Mouse (Mus musculus) kidney, adult 2 months (tissue): ENCODE measurements around the gene Hoxa1. TPM values are rescaled to one million over a fixed set of nuclear protein-coding genes. Genes with fewer than 3 reads are reported as not detected.

ENCODE experiments used
- DNase-seq: peaks from one replicate; pipeline ENCODE4 v3.0.0; 2021
- H3K27ac ChIP-seq: fragments of 200-500 bp; 2 replicates; pipeline ENCODE4 v1.5.1; 2012; ENCODE audit warnings: low read depth, low read length, control low read depth, inconsistent platforms; ENCODE audit not compliant: insufficient read depth
- H3K27me3 ChIP-seq: fragments of 200-500 bp; replicated peaks from 2 replicates; pipeline ENCODE4 v1.6.1; 2012; ENCODE audit warnings: mild to moderate bottlenecking, moderate library complexity, low read length, inconsistent platforms; ENCODE audit not compliant: control insufficient read depth, insufficient read depth
- H3K36me3 ChIP-seq: fragments of 200-500 bp; 2 replicates; pipeline ENCODE4 v1.6.1; 2012; ENCODE audit warnings: mild to moderate bottlenecking, moderate library complexity, low read length, inconsistent platforms; ENCODE audit not compliant: control insufficient read depth, insufficient read depth
- H3K4me1 ChIP-seq: fragments of 200-500 bp; 2 replicates; pipeline ENCODE4 v1.6.1; 2011; ENCODE audit warnings: low read length; ENCODE audit not compliant: control insufficient read depth, insufficient read depth
- H3K4me3 ChIP-seq: fragments of 200-500 bp; 2 replicates; pipeline ENCODE4 v1.5.1; 2011; ENCODE audit warnings: mild to moderate bottlenecking, low read depth, low read length, control low read depth; ENCODE audit not compliant: insufficient read depth
- CTCF ChIP-seq: fragments of 200-500 bp; conservative IDR thresholded peaks from 2 replicates; pipeline ENCODE4 v1.5.1; 2011; ENCODE audit warnings: low read depth, mild to moderate bottlenecking, control low read depth, low read length, moderate library complexity, mixed read lengths; ENCODE audit not compliant: insufficient read depth, insufficient read length
- POLR2A ChIP-seq: fragments of 200-500 bp; IDR thresholded peaks from one replicate; pipeline ENCODE4 v1.6.1; 2011; ENCODE audit warnings: low read depth, low read length, control low read depth
- WGBS: fragments of 180-500 bp; shearing (Covaris S2); methylation state at CpG from one replicate; pipeline ENCODE4 v1.1.7; 2018; 5-methylcytosine and 5-hydroxymethylcytosine counted together
- polyA plus RNA-seq: library from polyadenylated mRNA; depleted of rRNA; stranded (reverse); fragments of >200 nt; gene quantifications from 2 replicates; pipeline ENCODE4 v1.2.3, GENCODE M21; 2012

The Hoxa1 gene
- polyA plus RNA-seq, 1 experiment, result 1.3 TPM

GRCm38 (mm10) chr6:52138576-52138975 is 19.5 kb downstream of the Hoxa1 start:
- H3K36me3 ChIP-seq, result no peaks in the 10 kb centered on the region
- WGBS, result 86% methylated on average over 10 of the region's 10 CpGs
- no peak overlapping the region for H3K27ac ChIP-seq
- no peak overlapping the region for H3K4me3 ChIP-seq
- TF ChIP-seq POLR2A (no peak), CTCF (no peak)
- no peak for DNase-seq
- no peaks in the 10 kb centered on the region for H3K4me1 ChIP-seq
- H3K27me3 ChIP-seq, result no peaks in the 10 kb centered on the region

GRCm38 (mm10) chr6:52137841-52138535 is 20.1 kb downstream of the Hoxa1 start:
- WGBS, result 85% methylated on average over 9 of the region's 9 CpGs

GRCm38 (mm10) chr6:52123673-52124072 is 34.4 kb downstream of the Hoxa1 start:
- no peak overlapping the region for H3K4me3 ChIP-seq

More at GRCm38 (mm10) chr6:52137841-52138535, 20.1 kb downstream of the Hoxa1 start:
- no peaks in the 10 kb centered on the region for H3K27me3 ChIP-seq
- no peak overlapping the region for H3K27ac ChIP-seq
- no peak overlapping the region for H3K4me3 ChIP-seq
- no peak for DNase-seq
- no peak for TF ChIP-seq CTCF
- no peak for TF ChIP-seq POLR2A
- no peaks in the 10 kb centered on the region for H3K4me1 ChIP-seq
- no peaks in the 10 kb centered on the region for H3K36me3 ChIP-seq

GRCm38 (mm10) chr6:52121173-52121572 is 36.9 kb downstream of the Hoxa1 start:
- no peaks in the 10 kb centered on the region for H3K4me1 ChIP-seq
- H3K27ac ChIP-seq, result no peak overlapping the region
- H3K27me3 ChIP-seq, result no peaks in the 10 kb centered on the region
- TF ChIP-seq POLR2A, result no peak
- TF ChIP-seq CTCF, result no peak
- H3K4me3 ChIP-seq, result no peak overlapping the region
- H3K36me3 ChIP-seq, result no peaks in the 10 kb centered on the region
- no peak for DNase-seq
- 71% methylated on average over 3 of the region's 3 CpGs for WGBS

More at GRCm38 (mm10) chr6:52123673-52124072, 34.4 kb downstream of the Hoxa1 start:
- TF ChIP-seq POLR2A, result no peak
- TF ChIP-seq CTCF, result no peak
- no peaks in the 10 kb centered on the region for H3K36me3 ChIP-seq
- H3K27ac ChIP-seq, result no peak overlapping the region
- H3K4me1 ChIP-seq, result no peaks in the 10 kb centered on the region
- 67% methylated on average over 4 of the region's 4 CpGs for WGBS
- H3K27me3 ChIP-seq, result no peaks in the 10 kb centered on the region
- no peak for DNase-seq

GRCm38 (mm10) chr6:52118903-52119635 is 39.0 kb downstream of the Hoxa1 start:
- TF ChIP-seq CTCF (no peak), POLR2A (no peak)
- no peak for DNase-seq
- Histone ChIP-seq H3K27me3 (no peaks in the 10 kb centered on the region), H3K27ac (no peak overlapping the region), H3K4me3 (no peak overlapping the region), H3K4me1 (0 out of 2 replicates have a peak, but pooled peaks cover 4% of the 10 kb centered on the region), H3K36me3 (no peaks in the 10 kb centered on the region)
- WGBS, result 37% methylated on average over 6 of the region's 6 CpGs

GRCm38 (mm10) chr6:52115899-52116298 is 42.2 kb downstream of the Hoxa1 start:
- no peaks in the 10 kb centered on the region for H3K36me3 ChIP-seq
- H3K4me3 ChIP-seq, result no peak overlapping the region
- no peak for DNase-seq
- H3K27me3 ChIP-seq, result no peaks in the 10 kb centered on the region
- no peak for TF ChIP-seq CTCF
- no peak for TF ChIP-seq POLR2A
- no peak overlapping the region for H3K27ac ChIP-seq
- 0 out of 2 replicates have a peak, but pooled peaks cover 4% of the 10 kb centered on the region for H3K4me1 ChIP-seq
- WGBS, result 45% methylated on average over 5 of the region's 5 CpGs

- no peak overlapping the region for H3K4me3 ChIP-seq
- no peak for DNase-seq
- H3K27me3 ChIP-seq, result no peaks in the 10 kb centered on the region
- no peaks in the 10 kb centered on the region for H3K36me3 ChIP-seq
- no peak overlapping the region for H3K27ac ChIP-seq
- 49% methylated on average over 4 of the region's 4 CpGs for WGBS
- H3K4me1 ChIP-seq, result 0 out of 2 replicates have a peak, but pooled peaks cover 4% of the 10 kb centered on the region
- no peak for TF ChIP-seq POLR2A
- no peak for TF ChIP-seq CTCF
Observed at GRCm38 (mm10) chr6:52111846-52112245, 46.3 kb downstream of the Hoxa1 start.
